Mouse (Mus musculus): ENCODE measurements at regions not wholly inside any gene's neighbourhood (a gene's known extent, or its start where the extent isn't known, plus 50 kb on each side); places are given as distances from the start of the nearest gene placed in this dataset.

- peak; percentile 76 for DNase-seq (ENCODE audit: low spot score)
These were observed 72.8 kb upstream of the Slc25a13 start for GRCm38 (mm10) chr6:6289806-6290205.

GRCm38 (mm10) chr6:6280812-6281568, 64.0 kb upstream of the Slc25a13 start:
- DNase-seq (ENCODE audit: low spot score) = no peak

- DNase-seq (ENCODE audit: low spot score) = peak; percentile 25
These were observed 62.7 kb upstream of the Slc25a13 start for GRCm38 (mm10) chr6:6279646-6280045.

DNA sequence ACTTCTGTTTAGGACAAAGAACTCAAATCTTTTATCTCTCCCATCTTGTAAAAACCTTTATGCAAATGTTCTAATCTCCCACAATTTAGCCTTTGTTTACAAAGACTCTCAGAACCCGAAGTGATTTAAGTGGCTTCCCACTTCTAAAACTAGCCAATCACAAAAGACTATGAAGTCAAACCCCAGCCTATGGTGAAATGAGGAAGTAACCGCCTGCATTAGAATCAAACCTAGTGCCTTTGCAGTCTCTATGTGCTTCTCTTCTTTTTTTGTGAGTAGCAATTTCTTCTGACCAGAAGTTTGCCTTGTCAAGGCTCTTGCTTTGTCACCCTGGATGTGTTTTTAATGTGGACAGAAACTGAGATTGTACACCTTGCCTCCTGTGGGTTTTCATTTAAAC, 53.6 kb upstream of the Slc25a13 start:
- no peak for DNase-seq (ENCODE audit: low spot score)
